Mouse (Mus musculus): ENCODE measurements around the gene Trim46. TPM values are rescaled to one million over a fixed set of nuclear protein-coding genes. Genes with fewer than 3 reads are reported as not detected.
A peak's percentile ranks its signal among the peaks of the same experiment; 100 is the strongest.

Trim46 gene
- total RNA-seq (2017) = 0.49 and 7.1 TPM in 2 replicates

DNA sequence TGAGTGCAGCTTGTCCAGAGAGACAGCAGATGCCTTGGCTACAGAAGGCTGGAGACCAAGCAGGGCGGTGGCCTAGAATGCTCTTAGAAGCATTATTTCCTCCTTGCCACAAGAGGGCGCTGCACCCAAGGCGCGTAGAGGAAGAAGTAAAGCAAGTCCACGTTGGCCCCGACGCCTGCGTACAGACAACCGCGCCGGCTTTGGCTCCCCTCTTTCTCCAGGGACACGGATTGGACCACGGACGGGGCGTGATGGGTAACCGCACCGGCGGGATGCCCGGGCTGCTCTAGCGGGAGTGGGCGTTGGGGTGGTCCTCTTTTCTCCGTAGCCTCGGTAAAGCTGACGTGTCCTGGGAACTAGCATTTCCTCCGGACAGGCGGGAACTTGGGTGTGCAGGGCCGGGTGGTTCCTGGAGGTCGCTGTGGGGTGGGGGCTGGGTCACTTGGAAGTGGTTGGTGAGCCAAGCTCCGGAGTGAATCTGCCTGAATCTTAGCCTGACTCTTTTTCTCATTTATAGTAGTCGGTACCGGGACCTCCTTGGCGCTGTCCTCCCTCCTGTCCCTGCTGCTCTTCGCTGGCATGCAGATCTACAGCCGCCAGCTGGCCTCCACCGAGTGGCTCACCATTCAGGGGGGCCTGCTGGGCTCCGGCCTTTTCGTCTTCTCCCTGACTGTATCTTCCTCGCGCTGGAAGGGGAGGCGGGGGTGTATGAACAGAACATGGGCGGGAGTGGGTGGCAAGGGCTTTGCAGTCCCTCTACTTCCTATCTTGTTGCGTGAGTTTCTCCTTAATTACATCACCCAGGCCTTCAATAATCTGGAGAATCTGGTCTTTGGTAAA is at the start of gene Trim46:
Gene Trim46, minus strand, starts transcription at position 49 of the 840 bp plus-strand sequence.
- peak; percentile 67 for ATAC-seq (replicated peaks; ENCODE audit: low read depth, poor library complexity, severe bottlenecking)

DNA sequence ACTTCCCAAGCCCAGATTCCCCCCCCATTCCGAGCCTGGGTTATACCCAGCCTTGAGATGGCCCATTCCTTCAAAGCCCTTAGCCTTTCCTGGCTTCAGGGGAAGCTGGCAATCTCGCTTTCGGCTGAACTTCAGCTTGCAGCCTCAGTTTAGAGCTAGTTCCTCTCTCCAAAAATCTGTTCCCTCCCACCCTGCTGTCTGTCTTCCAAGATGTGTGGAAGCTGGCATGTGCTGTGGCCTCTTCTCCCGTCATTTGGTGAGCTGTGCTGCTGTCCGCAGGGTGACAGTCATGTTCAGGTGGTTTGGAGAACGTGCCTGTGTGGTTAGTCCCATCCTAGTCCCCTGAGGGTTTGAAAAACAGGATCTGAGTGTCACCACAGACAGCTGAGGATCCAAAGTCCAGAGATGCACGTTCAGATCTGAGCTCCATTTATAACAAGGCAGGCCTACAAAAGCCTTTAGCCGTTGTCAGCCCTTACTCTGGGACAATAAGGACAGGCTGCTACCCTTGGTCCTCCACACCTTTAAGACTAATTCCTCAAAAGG is 49.6 kb upstream of the Trim46 start:
- ATAC-seq (replicated peaks; ENCODE audit: low read depth, poor library complexity, severe bottlenecking) = no peak

DNA sequence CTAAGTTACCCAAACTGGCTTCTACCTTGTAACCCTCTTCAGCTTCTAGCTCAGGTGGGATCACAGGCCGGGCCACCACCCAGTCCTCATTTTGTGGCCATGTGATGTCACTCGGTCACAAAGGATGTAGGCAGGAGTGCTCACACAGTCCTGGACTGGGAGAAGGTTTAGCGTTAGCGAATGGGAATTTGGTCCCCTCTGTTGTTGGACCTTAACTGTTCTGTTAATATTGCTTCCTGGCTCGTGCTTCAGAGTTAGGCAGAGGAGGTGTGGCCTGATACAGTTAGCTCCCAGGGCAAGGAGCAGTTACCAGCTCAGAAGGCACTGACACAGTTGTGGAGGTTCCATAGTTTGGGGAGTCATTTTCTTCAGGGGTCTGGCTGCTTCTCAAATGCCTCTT is 48.1 kb upstream of the Trim46 start:
- ATAC-seq (replicated peaks; ENCODE audit: low read depth, poor library complexity, severe bottlenecking) = no peak

DNA sequence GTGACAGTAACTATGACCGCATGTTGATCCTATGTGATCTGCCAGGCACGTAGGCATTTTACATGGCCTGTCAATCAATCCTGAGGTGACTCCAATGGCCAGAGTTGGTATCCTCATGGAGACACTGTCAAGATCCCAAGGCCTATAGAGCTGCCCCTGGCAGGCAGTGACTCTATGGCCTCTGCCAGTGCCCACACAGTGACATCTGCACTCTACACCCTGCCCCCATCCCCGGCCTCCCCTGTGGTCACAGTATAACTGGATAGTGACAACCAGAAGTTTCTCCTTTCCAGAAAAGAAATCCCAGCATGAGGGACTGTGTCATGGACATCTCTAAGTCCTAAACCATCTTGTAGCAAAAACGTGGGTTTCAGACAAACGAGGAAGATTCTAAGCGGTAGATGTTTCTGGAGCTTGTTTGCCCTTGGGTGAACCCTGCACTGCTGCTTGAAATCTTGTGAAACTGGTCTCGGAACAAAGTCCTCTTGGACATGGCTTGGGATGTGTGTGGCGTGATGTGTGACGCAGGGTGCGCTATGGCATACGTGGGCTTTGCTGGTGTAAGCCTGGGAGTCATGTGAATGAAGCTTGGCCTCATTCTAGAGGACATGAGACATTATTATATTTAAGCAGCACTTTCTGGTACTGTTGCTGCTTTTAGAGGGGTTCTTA is 47.3 kb upstream of the Trim46 start:
- no peak for ATAC-seq (replicated peaks; ENCODE audit: low read depth, poor library complexity, severe bottlenecking)

DNA sequence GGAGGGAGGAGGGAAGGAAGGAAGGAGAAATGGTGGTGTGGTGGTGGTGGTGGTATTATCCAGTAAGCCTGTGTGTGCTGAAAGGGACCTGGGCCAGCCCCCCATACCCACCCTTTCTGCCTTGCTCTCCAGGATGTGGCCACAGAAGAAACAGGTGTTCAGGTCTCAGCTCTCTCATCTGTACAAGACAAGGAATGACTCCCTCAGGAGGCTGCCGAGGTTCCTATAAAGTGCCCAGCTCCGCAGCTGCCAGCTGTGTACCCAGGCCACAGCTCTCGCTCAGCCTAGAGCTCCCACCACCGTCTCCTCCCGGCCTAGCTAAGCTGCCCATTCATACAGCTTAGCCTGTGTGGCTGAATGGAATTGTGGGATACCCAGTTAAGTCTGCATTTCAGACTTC is 46.2 kb upstream of the Trim46 start:
- no peak for ATAC-seq (replicated peaks; ENCODE audit: low read depth, poor library complexity, severe bottlenecking)

DNA sequence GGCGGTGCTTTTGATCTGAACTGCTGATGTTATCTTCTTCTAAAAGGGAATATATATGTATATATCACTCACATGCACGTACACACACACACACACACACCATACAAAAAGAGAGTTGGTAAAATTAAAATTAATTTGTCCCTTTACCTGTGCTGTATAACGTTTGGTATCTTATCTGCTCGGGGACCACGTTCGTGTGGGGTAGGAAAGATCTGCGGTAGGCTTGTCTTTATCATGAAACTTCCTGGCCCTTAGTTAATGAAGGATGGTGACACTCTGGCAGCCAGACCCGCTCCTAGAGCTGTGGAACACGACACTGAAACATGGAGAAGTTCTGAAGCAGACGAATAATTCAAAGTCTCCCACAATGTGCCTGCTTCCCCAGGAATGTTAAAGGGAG is 45.8 kb upstream of the Trim46 start:
- no peak for ATAC-seq (replicated peaks; ENCODE audit: low read depth, poor library complexity, severe bottlenecking)

DNA sequence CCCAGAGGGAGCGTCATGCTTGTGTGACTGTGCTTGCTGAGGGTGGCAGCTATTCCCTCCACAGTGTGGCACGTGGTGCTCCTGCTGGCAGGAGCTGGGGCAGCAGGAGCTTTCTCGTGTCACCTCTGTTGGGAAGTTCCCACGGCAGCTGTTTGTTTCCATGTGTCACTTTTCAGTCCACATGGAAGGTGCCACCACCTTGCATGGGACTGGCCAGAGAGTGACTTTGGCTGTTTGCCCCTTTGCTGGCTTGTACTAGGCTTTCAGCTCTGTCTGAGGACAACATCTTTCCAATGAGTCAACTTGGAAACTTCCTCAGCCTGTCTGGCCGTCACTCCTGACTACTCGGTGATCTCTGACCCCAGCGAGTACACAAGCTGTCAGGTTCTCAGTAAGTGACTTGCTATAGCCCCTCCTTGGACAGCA is 42.4 kb upstream of the Trim46 start:
- no peak for ATAC-seq (replicated peaks; ENCODE audit: low read depth, poor library complexity, severe bottlenecking)

DNA sequence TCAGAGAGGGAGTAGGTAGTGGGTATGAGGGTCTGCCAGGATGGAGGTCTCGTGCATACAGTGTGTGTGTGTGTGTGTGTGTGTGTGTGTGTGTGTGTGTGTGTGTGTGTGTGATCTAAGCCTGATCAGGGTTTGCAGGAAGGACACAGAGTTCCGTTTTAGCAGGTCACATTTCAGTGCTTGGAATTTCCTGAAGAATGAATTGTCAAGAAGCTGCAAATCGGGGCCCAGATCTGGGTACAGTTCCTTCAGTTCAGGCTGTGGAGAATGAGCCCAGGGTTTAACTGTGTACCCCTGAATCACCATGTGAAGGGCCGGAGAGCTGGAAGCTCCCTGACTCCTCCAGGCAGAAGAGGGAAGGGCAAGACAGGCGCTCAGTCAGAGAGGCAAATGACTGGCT is 41.2 kb upstream of the Trim46 start:
- no peak for ATAC-seq (replicated peaks; ENCODE audit: low read depth, poor library complexity, severe bottlenecking)

DNA sequence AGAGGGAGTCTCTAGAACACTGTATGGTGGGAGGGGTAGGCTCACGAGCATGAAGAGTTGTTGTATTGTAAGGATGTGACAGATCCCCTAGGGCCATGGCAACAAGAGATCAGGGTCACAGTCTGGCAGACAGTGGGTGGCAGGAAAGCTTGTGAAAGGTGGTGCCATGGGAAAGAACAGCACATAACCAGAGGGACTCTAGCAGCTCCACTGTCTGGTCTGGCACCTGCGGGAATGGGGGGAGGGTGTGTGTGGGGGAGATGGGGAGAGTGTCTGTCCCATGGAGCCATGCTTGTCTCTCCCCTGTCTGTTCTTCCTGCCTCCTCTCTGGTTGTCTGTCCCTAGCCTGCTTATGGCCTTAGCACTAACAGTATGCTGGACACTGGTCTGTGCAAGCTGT is 39.4 kb upstream of the Trim46 start:
- no peak for ATAC-seq (replicated peaks; ENCODE audit: low read depth, poor library complexity, severe bottlenecking)

DNA sequence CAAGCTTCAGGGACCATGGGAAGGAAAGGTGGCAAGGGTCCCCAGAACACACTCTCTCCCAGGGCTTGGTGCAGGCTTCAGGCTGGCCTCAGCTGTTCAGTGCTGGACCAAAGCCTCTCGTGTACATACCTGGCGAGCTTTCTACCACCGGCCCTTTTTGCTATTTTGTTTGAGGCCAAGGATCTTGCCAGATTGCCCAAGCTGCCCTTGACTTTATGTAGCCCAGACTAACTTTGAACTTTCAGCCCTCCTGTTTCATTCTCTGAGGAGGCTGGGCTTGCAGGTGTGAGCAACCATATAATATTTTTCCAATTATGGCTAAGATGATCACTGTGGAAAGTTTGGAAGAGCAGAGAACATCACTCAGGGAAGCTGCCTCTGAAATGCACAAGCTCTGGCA is 38.2 kb upstream of the Trim46 start:
- ATAC-seq (replicated peaks; ENCODE audit: low read depth, poor library complexity, severe bottlenecking) = no peak

DNA sequence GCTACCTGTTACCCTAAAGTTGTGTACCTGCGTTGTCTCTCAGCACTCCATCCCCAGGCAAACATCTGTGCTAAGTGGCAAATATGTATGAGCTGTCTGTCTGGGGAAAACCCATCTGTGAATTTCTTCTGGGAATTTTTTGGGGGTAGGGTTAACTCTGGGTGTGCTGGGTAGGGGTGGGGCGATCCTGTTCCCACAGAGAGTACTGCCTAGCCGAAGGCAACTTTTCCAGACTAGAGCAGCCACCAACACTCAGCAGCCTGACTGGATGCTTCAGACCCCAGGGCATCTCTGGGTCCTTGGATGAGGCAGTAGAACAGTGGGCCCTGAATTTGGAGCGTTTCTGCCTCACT is 36.2 kb upstream of the Trim46 start:
- no peak for ATAC-seq (replicated peaks; ENCODE audit: low read depth, poor library complexity, severe bottlenecking)

DNA sequence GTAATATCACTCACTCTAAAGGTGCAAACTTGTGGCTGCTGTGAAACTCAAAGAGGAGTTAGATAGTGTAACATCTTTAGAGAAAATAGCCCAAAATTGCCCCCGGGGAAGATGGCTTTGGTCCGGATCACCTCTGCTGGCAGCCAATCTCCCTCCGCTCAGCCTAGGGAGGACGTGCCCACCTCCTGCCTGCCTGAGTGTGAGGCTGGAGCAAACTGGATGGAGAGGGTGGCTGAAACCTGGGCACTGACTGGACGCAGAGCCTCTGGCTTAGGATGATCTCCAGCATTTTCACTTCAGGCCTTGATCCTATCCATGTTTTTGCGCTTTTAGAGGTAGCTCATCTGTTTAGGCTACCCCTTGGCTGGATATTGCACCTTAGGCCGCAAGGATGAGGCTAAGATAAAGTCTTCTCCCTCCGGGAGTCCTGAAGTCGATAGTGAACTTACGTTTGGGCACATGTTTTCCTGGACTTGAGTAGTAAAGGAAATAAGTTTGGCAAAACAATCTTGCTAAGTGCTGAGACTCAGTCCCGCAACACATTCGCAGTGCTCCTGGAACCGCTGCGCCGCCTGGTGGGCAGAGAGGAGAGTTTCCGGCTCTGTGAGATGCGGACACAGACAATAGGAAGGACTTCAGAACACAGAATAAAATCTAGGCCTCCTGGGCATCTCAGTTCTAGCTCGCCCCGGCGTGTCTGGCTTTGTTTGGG is 35.6 kb upstream of the Trim46 start:
- peak; percentile 72 for ATAC-seq (replicated peaks; ENCODE audit: low read depth, poor library complexity, severe bottlenecking)

DNA sequence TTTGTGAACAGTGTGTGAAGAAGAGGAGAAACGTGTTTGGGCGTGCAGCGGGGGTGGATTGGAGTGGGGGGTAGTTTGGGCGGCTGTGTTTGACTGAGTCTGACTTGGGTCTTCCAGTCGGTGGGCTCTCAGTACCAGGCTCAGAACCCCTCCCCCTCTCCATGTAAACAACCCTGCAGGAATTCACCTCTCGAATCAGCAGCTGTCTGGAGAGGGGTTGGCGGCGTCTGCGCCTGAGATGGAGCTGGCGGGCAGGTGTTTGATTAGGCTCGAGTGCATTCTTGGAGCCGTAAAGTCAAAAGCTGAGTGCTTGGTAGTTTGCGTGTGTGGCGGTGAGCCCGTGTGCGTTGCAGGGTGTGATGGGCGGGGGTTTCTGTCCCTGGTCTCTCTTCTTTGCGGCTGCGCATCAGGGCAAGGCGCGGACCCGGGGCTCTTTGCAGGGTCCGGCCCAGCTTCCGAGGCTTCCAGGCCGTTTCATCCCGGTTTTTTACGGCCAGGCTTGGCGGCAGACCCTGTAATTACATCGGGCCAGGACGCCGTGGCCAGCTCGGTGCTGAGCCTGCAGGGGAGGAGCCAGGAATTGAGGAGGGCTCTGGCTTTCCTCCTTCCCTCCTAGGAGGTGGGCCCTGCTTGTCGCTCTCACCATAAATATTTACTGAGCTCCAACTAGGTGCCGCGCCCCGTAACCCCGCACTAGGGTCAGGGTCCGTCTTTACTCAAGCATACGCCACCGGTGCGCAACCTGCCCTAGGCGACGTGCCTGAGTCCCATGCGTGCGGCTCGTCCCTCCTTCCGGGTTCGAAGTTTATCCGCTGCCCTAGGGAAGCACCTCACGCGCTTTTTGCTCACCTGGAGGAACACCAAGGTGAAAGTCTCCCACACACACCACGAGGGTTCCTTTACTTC is 34.8 kb upstream of the Trim46 start, which contains the start of gene Efna1:
Gene Efna1, minus strand, starts transcription at position 537 of the 906 bp plus-strand sequence.
- peak; percentile 31; the same call in 1 of the 2 replicates for ATAC-seq (replicated peaks; ENCODE audit: low read depth, poor library complexity, severe bottlenecking)

DNA sequence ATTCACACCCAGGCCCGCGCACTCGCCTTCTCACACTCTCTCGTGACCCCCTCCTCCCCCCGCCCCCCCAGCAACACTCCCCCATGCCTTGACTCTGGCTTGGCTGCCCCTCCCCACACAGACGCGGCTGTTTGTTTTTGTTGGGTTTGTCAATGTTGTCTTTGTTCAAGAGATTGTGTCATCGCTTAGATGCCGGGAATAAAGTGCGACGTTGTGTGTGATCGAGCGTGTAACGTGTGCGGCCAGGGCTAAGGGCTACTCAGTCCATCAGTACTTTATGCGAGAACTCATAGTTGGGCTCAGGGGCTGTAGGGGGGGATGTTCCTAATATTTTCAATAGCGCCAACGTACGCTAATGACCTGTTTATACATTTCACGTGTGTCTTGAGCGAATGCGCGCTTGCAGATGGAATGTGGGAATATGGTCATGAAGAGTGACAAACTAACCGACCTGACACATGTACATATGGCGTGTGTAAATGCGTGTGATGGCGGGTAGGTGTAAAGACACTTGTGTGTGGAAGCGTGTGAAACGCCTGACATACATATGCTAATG is 34.0 kb upstream of the Trim46 start:
- ATAC-seq (replicated peaks; ENCODE audit: low read depth, poor library complexity, severe bottlenecking) = no peak

DNA sequence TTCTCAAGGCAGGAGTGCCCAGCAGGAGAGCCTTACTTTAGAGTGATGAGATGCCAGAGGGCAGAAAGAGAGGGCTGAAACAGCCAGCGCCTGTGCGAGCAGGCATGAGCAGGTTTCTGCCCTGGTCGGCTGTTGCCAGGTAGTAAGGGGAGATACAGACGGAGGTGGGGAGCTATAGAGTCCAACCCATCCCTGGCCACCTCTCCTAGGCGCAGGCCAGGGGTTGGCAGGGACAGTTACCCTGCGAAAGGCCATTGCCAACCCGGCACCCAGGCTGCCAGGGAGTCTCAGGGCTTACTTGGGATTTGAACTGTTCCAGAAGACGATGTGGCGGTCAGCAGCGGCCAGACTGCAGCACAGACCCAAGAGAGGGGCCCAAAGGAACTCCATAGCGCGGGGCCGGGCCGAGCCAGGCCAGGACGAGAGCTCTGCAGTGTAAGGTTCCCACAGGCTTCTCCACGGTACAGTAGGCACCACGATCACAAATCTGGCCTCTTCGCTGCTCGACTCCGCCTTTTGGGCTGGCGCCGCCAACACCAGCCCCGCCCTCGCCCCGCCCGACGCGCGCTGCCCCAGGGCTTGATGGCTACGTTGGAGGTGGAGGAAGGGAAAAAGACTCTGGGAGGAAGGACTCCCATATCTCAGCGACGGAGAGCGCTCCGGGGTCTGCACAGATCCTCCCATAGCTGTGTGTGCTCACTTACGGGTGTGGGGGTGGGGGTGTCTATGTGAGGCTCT is 33.2 kb upstream of the Trim46 start:
- ATAC-seq (replicated peaks; ENCODE audit: low read depth, poor library complexity, severe bottlenecking) = peak; percentile 62

DNA sequence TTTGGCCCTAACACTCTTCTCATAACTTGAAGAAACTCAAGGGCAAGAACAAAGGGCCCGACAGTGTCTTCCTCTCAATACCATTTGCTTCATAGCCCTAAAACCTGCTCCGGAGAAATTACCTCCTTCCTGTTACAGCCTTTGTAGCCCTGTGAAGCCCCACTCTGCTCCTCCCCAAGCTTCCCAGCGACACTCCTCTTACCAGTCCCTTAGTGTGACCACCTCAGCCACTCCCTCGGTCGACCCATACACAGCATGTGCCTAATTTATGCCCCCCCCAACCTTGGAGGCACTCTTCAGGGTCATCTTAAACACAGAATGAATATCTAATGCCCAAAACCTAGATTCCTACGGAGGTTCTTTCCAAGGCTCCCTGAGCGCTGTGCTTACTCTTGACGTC is 32.5 kb upstream of the Trim46 start:
- ATAC-seq (replicated peaks; ENCODE audit: low read depth, poor library complexity, severe bottlenecking) = no peak

DNA sequence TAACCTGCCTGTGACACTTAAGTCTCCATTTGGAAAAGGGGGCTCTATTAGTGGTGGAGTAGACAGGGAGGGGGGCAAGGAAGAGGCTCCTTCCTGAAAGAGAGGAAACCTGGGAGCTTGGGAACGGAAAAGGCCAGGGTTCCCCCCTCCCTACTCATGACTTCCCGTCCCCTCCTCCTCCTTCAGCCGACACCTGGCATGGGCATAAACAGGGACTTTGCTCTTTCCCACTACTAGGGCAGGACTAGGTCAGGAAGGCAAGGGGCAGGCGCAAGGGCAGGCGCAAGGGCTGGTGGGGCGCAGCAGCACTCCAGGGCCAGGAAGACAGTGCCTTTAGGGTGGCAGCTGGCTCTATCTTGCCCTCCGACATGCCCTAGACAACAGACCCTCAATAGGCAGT is 32.0 kb upstream of the Trim46 start:
- no peak for ATAC-seq (replicated peaks; ENCODE audit: low read depth, poor library complexity, severe bottlenecking)

DNA sequence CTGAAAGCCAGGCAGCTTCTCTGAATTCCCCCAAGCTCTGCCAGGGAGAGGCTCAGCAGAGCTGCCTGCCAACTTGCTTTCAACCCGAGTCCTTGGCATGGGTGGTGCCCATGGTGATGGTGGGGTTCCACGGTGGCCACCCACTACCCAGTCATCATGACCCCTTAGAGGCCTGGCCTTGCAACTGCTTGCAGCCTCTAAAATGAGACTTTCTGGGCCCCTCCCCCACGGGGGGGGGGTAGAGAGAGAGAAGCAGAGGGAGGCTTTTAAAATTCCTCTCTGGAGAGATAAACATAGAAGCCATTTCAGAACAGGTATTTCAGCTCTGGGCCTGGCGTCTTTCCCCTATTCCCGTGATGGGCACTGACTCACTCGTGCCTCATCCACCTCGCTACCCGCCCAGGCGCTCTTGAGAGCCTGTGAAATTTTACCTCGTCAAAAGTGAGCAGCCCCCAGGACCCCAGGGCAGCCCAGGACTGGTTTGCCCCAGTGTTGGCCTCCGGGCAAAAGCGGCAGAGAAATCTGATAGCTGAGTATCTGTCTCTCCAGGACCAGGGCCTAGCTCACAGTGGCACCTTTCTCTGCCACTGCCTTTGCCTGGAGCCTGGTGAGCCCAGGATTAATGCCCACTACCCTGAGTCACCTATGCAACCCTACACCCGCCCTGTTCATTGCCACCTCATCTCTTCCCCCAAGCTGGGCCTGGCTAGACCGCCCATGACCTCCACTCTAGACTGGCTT is 31.3 kb upstream of the Trim46 start:
- no peak for ATAC-seq (replicated peaks; ENCODE audit: low read depth, poor library complexity, severe bottlenecking)
